Mouse (Mus musculus): ENCODE measurements around the gene H2-T23.
A peak's percentile ranks its signal among the peaks of the same experiment; 100 is the strongest.

H2-T23 gene

DNA sequence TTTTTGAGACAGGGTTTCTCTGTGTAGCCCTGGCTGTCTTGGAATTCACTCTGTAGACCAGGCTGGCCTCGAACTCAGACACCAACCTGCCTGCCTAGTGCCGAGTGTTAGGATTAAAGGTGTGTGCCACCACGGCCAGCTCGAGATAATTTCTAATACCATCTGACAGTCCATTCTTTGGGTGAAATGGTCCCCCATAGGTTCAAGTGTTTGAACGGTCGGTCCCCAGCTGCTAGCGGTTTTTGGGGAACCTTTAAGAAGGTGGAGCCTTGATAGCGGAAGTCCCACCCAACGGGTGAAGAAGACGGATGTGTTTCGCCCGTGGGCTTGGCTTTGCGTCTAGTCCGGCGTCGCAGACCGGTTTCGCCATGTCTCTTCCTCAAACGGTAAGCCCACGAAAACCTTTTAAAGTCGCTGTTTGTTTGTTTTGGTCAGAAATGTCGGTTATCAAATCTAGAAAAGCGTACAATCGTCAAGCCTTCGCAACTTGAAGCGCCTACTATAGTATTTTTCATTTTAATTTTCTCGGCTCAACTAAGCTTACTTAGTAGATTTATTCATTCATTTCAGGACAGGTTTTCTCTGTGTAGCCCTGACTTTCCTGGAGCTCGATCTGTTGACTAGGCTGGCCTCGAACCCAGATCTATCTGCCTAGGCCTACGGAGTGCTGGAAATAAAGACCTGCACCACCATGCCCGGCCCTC, 38.3 kb downstream of the H2-T23 start:
- peak; percentile 87 for DNase-seq (ENCODE audit: low read depth, low spot score)

DNA sequence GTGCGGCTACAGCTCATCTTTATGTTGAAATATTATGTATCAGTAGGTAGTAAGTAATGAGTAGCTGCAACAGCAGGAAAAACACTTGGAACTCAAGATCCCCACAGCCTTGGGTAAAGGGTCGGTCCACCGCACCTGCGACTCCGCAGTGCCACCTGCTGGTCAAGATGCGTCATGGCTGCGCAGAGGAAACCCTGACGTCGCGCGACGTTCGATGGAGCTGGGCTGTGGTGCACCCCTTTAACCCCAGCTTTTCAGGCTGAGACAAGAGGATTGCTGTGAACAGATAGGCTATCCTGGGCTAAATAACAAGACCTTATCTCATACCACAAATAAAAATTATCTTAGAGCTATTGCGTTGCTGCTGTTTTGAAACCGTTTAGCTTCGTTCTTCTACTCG, 39.0 kb downstream of the H2-T23 start:
- DNase-seq (ENCODE audit: low read depth, low spot score), result peak; percentile 91

DNA sequence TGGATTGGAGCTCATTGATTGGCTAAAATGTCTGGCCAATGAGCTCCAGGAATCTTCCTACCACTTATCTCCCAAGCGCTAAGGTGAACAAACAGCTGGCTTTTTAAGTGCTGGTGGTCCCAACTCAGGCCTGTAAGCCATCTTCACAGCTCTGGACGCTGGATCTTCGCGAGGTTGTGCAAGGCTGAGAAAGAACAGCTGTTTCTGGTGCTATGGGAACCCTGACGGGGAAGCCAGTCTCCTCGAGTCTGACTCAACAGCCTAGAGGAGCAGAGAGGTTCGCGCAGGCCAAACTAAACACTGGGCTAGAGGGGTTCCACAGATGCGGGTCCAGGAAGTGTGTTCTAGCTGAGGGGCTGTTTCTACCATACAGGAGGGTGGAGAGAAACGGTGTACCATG, 40.9 kb downstream of the H2-T23 start:
- DNase-seq (ENCODE audit: low read depth, low spot score), result no peak

DNA sequence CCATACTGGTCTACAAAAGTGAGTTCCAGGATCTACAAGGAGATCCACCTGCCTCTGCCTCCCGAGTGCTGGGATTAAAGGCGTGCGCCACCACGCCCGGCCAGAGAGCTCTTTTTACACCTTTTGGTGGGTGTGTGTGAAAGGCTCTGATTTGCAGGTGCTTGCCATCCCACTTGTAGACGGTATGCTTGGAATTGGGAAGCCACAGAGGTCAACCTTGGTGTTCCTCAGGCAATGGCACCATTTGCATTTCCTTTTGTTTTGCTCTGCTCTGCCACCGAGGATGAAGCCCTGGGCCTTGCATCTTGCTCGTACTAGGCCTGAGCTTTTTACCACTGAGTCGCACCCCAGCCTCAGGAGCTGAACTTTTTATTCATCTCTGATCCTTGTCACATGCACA, 50.9 kb downstream of the H2-T23 start:
- DNase-seq (ENCODE audit: low read depth, low spot score), result no peak

DNA sequence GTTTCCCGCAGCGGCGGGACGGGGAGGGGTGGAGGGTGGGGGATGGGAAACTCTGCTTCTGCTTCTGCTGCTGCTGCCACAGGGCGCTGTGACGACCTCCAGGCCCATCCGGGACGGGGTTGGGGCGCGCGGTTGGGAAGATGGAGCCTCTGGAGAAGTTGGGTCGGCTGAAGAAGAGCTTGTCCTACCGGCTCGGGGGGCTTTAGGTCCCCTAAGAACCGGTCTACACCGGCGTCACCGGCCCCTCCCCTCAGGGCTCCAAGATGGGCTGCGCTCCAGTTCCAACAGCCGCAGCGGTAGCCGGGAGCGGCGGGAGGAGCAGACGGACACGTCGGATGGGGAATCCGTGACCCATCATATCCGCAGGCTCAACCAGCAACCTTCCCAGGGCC, 52.3 kb downstream of the H2-T23 start:
- DNase-seq (ENCODE audit: low read depth, low spot score), result peak; percentile 37

All from mesoderm, embryonic 11.5 days (tissue).